Mouse (Mus musculus): ENCODE measurements around the gene Sptlc2. TPM values are rescaled to one million over a fixed set of nuclear protein-coding genes. Genes with fewer than 3 reads are reported as not detected.
A peak's percentile ranks its signal among the peaks of the same experiment; 100 is the strongest.

The Sptlc2 gene
- polyA plus RNA-seq, 1 experiment from 2014 or later: 69.0 TPM

DNA sequence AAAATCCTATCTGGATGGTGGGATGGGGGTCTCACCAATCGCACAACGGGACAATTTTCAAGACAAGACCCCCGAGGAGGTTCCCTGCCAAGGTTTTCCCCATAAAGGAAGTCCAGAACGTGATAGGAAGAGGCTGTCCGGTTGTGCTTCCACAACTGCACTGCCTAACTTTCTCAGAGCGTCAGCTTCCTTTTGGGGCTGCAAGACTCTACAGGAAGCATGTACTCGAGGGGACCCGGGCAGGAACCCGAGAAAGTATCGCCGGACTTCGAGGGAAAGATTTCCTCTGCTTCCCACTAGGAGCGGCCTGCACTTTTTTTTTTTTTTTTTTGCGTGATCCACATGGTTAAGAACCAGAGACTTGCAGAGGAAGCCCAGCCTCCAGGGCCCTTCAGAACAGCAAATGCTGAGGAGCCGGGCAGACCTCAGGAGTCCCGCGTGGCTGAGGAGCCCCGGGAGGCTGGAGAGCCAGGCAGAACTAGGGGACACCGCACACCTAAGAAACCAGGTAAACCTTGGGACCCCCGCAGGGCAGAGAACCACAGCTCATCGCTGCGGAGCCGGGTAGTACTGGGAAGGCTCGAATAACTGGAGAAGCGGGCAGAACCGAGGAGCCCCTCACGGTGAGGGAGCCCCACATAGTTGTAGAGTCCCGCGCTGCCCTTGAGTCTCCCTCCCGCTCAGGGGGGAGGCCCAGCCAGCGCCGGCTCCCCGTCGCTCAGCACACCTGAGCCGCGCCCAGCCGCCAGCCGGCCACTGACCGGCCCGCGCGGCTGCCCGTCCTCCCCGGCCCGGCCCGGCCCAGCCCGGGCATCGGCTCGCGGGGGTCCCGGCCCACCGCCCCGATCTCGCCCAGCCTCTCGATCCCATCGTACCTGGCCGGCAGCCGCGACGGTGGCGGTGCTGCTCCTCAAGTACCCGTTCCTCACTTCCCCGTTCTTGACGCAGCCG is 709 bp downstream of the Sptlc2 start:
- Histone ChIP-seq H3K4me3 (replicated peaks; ENCODE audit: low read depth, low read length) (peak overlapping the region; percentile 92), H3K4me1 (ENCODE audit: control insufficient read depth, insufficient read depth, low read length) (peaks cover 10% of the 10 kb centered on the region), H3K9ac (replicated peaks; ENCODE audit: low read length) (peak overlapping the region; percentile 88), H3K4me2 (ENCODE audit: low read length) (peak overlapping the region; percentile 95), H3K9me3 (ENCODE audit: control insufficient read depth, low read length) (no peaks in the 10 kb centered on the region), H3K36me3 (ENCODE audit: control insufficient read depth, insufficient read depth, low read length) (no peaks in the 10 kb centered on the region), H3K27me3 (ENCODE audit: control insufficient read depth, insufficient read depth, low read length) (no peaks in the 10 kb centered on the region), H3K27ac (replicated peaks; ENCODE audit: low read depth, low read length) (peak overlapping the region; percentile 80)
- DNase-seq (peak; percentile 45), ATAC-seq (ENCODE audit: low FRiP score, low TSS enrichment) (peak; percentile 0)
- WGBS: 2% methylated on average over 64 of the region's 65 CpGs

DNA sequence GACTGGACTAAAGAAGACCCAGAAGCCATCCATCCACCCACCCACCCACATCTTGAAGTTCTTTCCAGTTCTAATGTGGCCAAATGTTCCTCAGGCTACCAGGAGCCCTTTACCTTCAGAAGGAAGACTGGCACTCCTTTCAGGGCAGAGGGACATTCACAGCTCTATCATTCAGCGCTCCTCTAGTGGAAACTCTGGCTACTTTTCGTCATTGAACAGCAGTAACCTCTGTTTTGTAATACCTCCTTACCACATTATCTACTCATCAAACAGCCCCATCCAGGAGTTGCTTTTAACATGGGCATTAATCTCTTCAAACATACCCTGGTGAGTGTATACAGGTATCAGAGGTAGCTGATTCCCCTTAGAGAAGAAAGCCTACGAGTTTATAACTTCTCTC is 3.1 kb downstream of the Sptlc2 start:
- Histone ChIP-seq H3K27ac (replicated peaks; ENCODE audit: low read depth, low read length) (no peak overlapping the region), H3K4me2 (ENCODE audit: low read length) (no peak overlapping the region), H3K4me3 (replicated peaks; ENCODE audit: low read depth, low read length) (no peak overlapping the region), H3K4me1 (ENCODE audit: control insufficient read depth, insufficient read depth, low read length) (peaks cover 10% of the 10 kb centered on the region), H3K27me3 (ENCODE audit: control insufficient read depth, insufficient read depth, low read length) (no peaks in the 10 kb centered on the region), H3K36me3 (ENCODE audit: control insufficient read depth, insufficient read depth, low read length) (no peaks in the 10 kb centered on the region), H3K9ac (replicated peaks; ENCODE audit: low read length) (no peak overlapping the region), H3K9me3 (ENCODE audit: control insufficient read depth, low read length) (no peaks in the 10 kb centered on the region)
- 94% methylated on average over 3 of the region's 3 CpGs for WGBS
- no peak for DNase-seq
- no peak for ATAC-seq (ENCODE audit: low FRiP score, low TSS enrichment)

DNA sequence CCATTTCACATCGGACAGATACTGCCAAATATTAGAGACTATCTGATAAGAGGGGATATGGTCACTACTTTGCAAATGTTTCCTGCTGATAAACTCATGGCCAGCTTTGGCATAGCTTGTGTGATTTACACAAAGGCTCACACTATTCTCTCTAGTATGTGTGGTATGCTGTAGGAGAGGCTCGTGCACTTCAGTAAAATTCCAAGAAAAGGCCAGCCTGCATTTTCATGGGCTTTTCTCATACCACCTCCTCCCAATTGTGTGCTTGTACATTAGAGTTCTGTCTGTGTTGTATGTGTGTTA is 6.8 kb downstream of the Sptlc2 start:
- ATAC-seq (ENCODE audit: low FRiP score, low TSS enrichment): no peak

DNA sequence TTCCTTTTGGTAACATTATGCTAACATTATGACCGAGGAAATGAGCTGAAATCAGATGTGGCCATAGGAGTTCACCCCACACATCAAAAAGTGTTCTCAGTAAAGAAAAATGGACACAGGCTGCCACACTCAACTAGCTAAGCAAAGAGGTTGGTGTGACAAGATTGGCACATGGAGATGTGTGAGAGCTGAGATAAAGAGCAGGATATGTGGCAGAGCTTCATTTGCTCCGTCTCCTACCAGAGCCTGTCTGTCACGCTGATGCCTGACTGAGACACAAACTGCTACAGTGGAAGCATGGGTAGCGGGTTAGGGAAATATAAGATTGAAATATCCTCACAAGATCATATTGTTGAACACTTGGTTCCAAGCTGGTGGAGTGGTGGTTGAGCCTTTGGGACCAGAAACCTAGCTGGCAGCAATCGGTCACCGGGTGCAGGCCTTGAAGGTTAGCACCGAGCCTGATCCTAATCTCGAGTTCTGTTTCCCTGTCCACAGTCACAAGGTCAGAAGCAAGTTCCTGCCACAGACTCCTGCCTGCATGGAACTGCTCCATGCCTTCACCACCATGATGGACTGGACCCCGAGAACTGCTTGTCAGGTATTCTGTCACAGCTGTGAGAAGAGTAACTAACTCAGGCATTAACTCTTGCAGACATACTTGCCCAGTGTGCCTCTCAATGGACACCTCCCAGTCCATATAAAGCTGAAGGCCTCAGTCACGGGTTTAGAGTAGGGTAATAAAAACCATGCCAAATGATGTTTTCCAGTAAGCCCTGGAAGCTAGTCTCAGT is 7.4 kb downstream of the Sptlc2 start:
- no peaks in the 10 kb centered on the region for H3K9me3 ChIP-seq (ENCODE audit: control insufficient read depth, low read length)
- H3K4me2 ChIP-seq (ENCODE audit: low read length): no peak overlapping the region
- ATAC-seq (ENCODE audit: low FRiP score, low TSS enrichment): no peak
- H3K9ac ChIP-seq (replicated peaks; ENCODE audit: low read length): no peak overlapping the region
- no peak overlapping the region for H3K4me3 ChIP-seq (replicated peaks; ENCODE audit: low read depth, low read length)
- WGBS: 91% methylated on average over 10 of the region's 10 CpGs
- H3K36me3 ChIP-seq (ENCODE audit: control insufficient read depth, insufficient read depth, low read length): no peaks in the 10 kb centered on the region
- no peak overlapping the region for H3K27ac ChIP-seq (replicated peaks; ENCODE audit: low read depth, low read length)
- DNase-seq: no peak
- no peaks in the 10 kb centered on the region for H3K4me1 ChIP-seq (ENCODE audit: control insufficient read depth, insufficient read depth, low read length)
- H3K27me3 ChIP-seq (ENCODE audit: control insufficient read depth, insufficient read depth, low read length): no peaks in the 10 kb centered on the region

More for the DNA sequence above, 6.8 kb downstream of the Sptlc2 start:
- Histone ChIP-seq H3K27ac (replicated peaks; ENCODE audit: low read depth, low read length) (no peak overlapping the region), H3K4me3 (replicated peaks; ENCODE audit: low read depth, low read length) (no peak overlapping the region), H3K9ac (replicated peaks; ENCODE audit: low read length) (no peak overlapping the region), H3K4me2 (ENCODE audit: low read length) (no peak overlapping the region), H3K27me3 (ENCODE audit: control insufficient read depth, insufficient read depth, low read length) (no peaks in the 10 kb centered on the region), H3K36me3 (ENCODE audit: control insufficient read depth, insufficient read depth, low read length) (no peaks in the 10 kb centered on the region), H3K4me1 (ENCODE audit: control insufficient read depth, insufficient read depth, low read length) (no peaks in the 10 kb centered on the region), H3K9me3 (ENCODE audit: control insufficient read depth, low read length) (no peaks in the 10 kb centered on the region)
- 77% methylated on average over 2 of the region's 2 CpGs for WGBS
- no peak for DNase-seq

DNA sequence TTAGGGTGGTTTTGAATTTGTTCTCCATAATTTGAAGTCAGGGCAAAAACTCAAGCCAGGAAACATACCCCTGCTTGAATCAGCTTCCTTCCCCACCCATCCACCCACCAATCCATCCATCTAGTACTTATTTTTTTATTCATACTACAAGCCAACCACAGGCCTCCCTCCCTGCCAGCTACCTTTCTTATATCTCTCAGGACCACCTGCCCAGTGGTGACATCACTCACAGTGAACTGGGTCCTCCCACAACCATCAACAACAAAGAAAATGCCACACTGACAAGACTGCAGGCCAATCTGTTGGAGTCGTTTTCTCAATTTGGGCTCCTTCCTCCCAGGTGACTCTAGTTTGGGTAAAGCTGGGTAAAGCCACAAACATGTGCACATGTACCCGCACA is 8.7 kb downstream of the Sptlc2 start:
- Histone ChIP-seq H3K27me3 (ENCODE audit: control insufficient read depth, insufficient read depth, low read length) (no peaks in the 10 kb centered on the region), H3K9ac (replicated peaks; ENCODE audit: low read length) (no peak overlapping the region), H3K36me3 (ENCODE audit: control insufficient read depth, insufficient read depth, low read length) (no peaks in the 10 kb centered on the region), H3K4me1 (ENCODE audit: control insufficient read depth, insufficient read depth, low read length) (no peaks in the 10 kb centered on the region), H3K9me3 (ENCODE audit: control insufficient read depth, low read length) (no peaks in the 10 kb centered on the region), H3K4me2 (ENCODE audit: low read length) (no peak overlapping the region), H3K4me3 (replicated peaks; ENCODE audit: low read depth, low read length) (no peak overlapping the region), H3K27ac (replicated peaks; ENCODE audit: low read depth, low read length) (no peak overlapping the region)
- no peak for ATAC-seq (ENCODE audit: low FRiP score, low TSS enrichment)
- 87% methylated on average over 2 of the region's 2 CpGs for WGBS
- DNase-seq: no peak

DNA sequence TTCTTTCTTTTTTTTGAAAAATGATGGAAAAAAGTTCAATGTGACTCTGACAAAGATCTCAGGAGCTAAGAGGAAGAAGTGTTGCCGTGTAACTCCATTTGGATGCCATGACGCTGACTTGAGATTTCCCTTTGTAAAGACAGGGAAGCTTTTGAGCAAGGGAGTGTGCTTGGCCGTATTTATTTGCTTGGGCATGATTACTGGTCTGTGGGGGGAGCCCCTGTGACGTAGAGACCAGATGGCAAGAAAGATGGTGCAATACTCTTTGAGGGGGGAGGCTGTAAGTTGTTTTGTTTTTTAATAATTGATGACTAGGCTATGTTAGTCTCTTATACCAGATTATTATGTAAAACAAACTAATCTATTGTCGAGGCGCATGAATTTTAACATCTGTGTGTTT is 14.0 kb downstream of the Sptlc2 start:
- WGBS: 91% methylated on average over 6 of the region's 6 CpGs
- H3K4me1 ChIP-seq (ENCODE audit: control insufficient read depth, insufficient read depth, low read length): no peaks in the 10 kb centered on the region

DNA sequence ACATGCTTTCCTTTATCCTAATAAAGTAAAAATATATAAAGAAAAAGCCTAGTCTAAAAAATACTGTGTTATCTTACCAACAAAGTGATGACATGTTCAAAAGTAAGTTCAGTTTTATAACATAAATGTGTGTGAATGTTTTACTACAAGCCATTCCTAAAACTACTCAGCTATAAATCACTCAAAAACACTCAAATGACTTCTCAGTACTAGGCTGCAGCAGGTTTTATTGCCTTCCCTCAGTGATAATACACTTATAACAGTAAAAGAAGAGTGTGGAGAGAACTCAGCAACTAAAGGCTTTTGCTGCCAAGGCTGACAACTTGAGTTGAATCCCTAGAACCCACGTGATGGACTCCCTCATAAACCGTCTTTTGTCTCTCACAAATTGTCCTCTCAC is 18.8 kb downstream of the Sptlc2 start:
- Histone ChIP-seq H3K27me3 (ENCODE audit: control insufficient read depth, insufficient read depth, low read length) (no peaks in the 10 kb centered on the region), H3K4me1 (ENCODE audit: control insufficient read depth, insufficient read depth, low read length) (no peaks in the 10 kb centered on the region), H3K9me3 (ENCODE audit: control insufficient read depth, low read length) (no peaks in the 10 kb centered on the region), H3K27ac (replicated peaks; ENCODE audit: low read depth, low read length) (no peak overlapping the region), H3K9ac (replicated peaks; ENCODE audit: low read length) (no peak overlapping the region), H3K4me2 (ENCODE audit: low read length) (no peak overlapping the region), H3K36me3 (ENCODE audit: control insufficient read depth, insufficient read depth, low read length) (peaks cover 22% of the 10 kb centered on the region; the same call in 1 of the 2 replicates), H3K4me3 (replicated peaks; ENCODE audit: low read depth, low read length) (no peak overlapping the region)
- DNase-seq: no peak
- WGBS: 79% methylated on average over 2 of the region's 2 CpGs
- no peak for ATAC-seq (ENCODE audit: low FRiP score, low TSS enrichment)

More for the DNA sequence above, 14.0 kb downstream of the Sptlc2 start:
- no peaks in the 10 kb centered on the region for H3K9me3 ChIP-seq (ENCODE audit: control insufficient read depth, low read length)
- DNase-seq (no peak), ATAC-seq (ENCODE audit: low FRiP score, low TSS enrichment) (no peak)
- no peak overlapping the region for H3K4me2 ChIP-seq (ENCODE audit: low read length)
- no peak overlapping the region for H3K9ac ChIP-seq (replicated peaks; ENCODE audit: low read length)
- no peaks in the 10 kb centered on the region for H3K27me3 ChIP-seq (ENCODE audit: control insufficient read depth, insufficient read depth, low read length)
- no peaks in the 10 kb centered on the region for H3K36me3 ChIP-seq (ENCODE audit: control insufficient read depth, insufficient read depth, low read length)
- H3K4me3 ChIP-seq (replicated peaks; ENCODE audit: low read depth, low read length): no peak overlapping the region
- no peak overlapping the region for H3K27ac ChIP-seq (replicated peaks; ENCODE audit: low read depth, low read length)

DNA sequence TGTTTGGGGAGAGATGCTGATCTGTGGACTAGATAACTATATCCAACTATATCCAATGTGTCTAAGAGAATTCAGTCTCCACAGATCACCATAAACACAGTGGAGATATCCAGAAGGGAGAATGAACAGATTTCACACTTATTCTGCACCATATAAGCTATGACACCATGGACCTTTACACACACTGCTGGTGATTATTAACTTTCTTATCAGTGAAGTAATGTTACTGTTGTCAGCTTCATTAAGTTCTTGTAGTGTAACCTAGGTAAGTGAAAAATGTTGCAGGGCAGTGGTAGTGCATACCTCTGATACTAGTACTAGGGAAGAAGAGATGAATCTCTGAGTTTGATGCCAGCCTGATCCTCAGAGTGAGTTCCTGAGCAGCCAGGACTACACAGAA is 20.1 kb downstream of the Sptlc2 start:
- H3K27me3 ChIP-seq (ENCODE audit: control insufficient read depth, insufficient read depth, low read length): no peaks in the 10 kb centered on the region
- H3K4me2 ChIP-seq (ENCODE audit: low read length): no peak overlapping the region
- peaks cover 22% of the 10 kb centered on the region; the same call in 1 of the 2 replicates for H3K36me3 ChIP-seq (ENCODE audit: control insufficient read depth, insufficient read depth, low read length)
- H3K4me1 ChIP-seq (ENCODE audit: control insufficient read depth, insufficient read depth, low read length): no peaks in the 10 kb centered on the region
- no peak overlapping the region for H3K9ac ChIP-seq (replicated peaks; ENCODE audit: low read length)
- ATAC-seq (ENCODE audit: low FRiP score, low TSS enrichment) (no peak), DNase-seq (no peak)
- no peaks in the 10 kb centered on the region for H3K9me3 ChIP-seq (ENCODE audit: control insufficient read depth, low read length)
- H3K27ac ChIP-seq (replicated peaks; ENCODE audit: low read depth, low read length): no peak overlapping the region
- H3K4me3 ChIP-seq (replicated peaks; ENCODE audit: low read depth, low read length): no peak overlapping the region

Data from midbrain, embryonic 14.5 days (tissue).